Mouse (Mus musculus) stomach, postnatal 0 days (tissue): Measurements from ENCODE around the gene Dctn3.

Source experiments
- CTCF ChIP-seq: IDR thresholded peaks from 2 replicates; pipeline ENCODE4 v1.5.1; 2016; ENCODE audit warnings: antibody characterized with exemption, low read depth, mild to moderate bottlenecking, moderate library complexity
- EP300 ChIP-seq: optimal IDR thresholded peaks from 2 replicates; pipeline ENCODE3; 2016; ENCODE audit warnings: antibody characterized with exemption

DNA sequence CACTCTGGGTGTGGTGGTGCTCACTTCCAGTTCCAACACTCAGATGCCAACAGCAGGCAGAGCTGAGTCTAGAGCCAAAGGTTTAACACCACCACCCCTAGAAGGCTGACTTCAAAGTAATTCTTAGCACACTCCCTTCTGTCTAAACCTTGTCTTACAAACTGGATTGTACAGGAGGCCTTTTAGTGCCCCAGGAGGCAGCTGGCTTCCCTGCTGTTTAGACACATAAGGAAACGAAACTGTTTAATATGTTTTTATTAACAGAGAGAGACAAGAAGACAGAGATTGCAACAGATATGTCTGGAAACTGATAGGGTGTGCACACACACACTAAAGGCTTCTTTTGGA is 15.3 kb upstream of the Dctn3 start:
- TF ChIP-seq CTCF (no peak), EP300 (no peak)
